Comparison of ENCODE assay signal across 9 mouse cellular contexts in genomic region chr11:78247012-78247348, GRCm38 (mm10). TPM values are rescaled to one million over a fixed set of nuclear protein-coding genes. Genes with fewer than 3 reads are reported as not detected.
DNase-seq lines count a peak whose midpoint lies in the region; ATAC-seq and TF ChIP-seq lines count a peak whose summit lies in the region.
"Had no signal": no experiment of that assay in that cellular context is flagged by ENCODE, and none has a peak within 500 bp of the region (broad histone marks: within the 10 kb centered on the region; RNA-seq: fewer than 3 reads in every experiment).

No protein-coding gene starts in this region.

- intact Hi-C loops in left cerebral cortex, postnatal 14 days (cut with DNase I) = no loop called here

- H3K4me1 ChIP-seq in lung, postnatal 0 days (ENCODE audit: insufficient read depth, low read depth, low read length) = peaks cover 15% of the 10 kb centered on the region
- H3K4me1 ChIP-seq in forebrain, embryonic 12.5 days = peaks cover 40% of the 10 kb centered on the region
- peaks cover 33% of the 10 kb centered on the region for H3K4me1 ChIP-seq in limb, embryonic 12.5 days (replicated peaks)
- H3K4me1 ChIP-seq in stomach, embryonic 16.5 days (ENCODE audit: control insufficient read depth, insufficient read depth, low read length) = peaks cover 23% of the 10 kb centered on the region

- ATAC-seq in lung, postnatal 0 days = peak; percentile 35; the same call in 1 of the 2 replicates
- ATAC-seq in forebrain, embryonic 12.5 days (ENCODE audit: low FRiP score) = no peak
- ATAC-seq in limb, embryonic 12.5 days (ENCODE audit: insufficient number of reproducible peaks, insufficient read depth, low FRiP score, low TSS enrichment, low read depth) = no peak
- ATAC-seq in stomach, embryonic 16.5 days (ENCODE audit: insufficient read depth, low FRiP score) = peak; percentile 59

- peak; percentile 81 for DNase-seq in lung, postnatal 0 days (ENCODE audit: low spot score)
- DNase-seq in lung, postnatal 14 days = no peak
- DNase-seq in thymus, postnatal 0 days (ENCODE audit: low spot score) = no peak
- no peak for DNase-seq in left cerebral cortex, postnatal 14 days (ENCODE audit: low spot score in 2 of 2)
- DNase-seq: adrenal gland, adult 8-10 months; thymus, postnatal 14 days had no signal

- H3K4me2 ChIP-seq in lung, postnatal 0 days (replicated peaks; ENCODE audit: low read depth, low read length) = peak overlapping the region; percentile 76
- H3K4me2 ChIP-seq in forebrain, embryonic 12.5 days = peak overlapping the region; percentile 86
- peak overlapping the region; percentile 73 for H3K4me2 ChIP-seq in limb, embryonic 12.5 days
- peak overlapping the region; percentile 83 for H3K4me2 ChIP-seq in stomach, embryonic 16.5 days (ENCODE audit: low read depth, low read length)

- H3K9ac ChIP-seq in lung, postnatal 0 days (replicated peaks; ENCODE audit: low read depth) = no peak overlapping the region
- H3K9ac ChIP-seq in forebrain, embryonic 12.5 days = no peak overlapping the region
- no peak overlapping the region for H3K9ac ChIP-seq in limb, embryonic 12.5 days (replicated peaks)
- H3K9ac ChIP-seq in stomach, embryonic 16.5 days (ENCODE audit: low read length) = no peak overlapping the region

- no peak overlapping the region; the same call in 1 of the 2 replicates for H3K4me3 ChIP-seq in lung, postnatal 0 days (ENCODE audit: low read depth, low read length)
- H3K4me3 ChIP-seq in forebrain, embryonic 12.5 days (replicated peaks) = no peak overlapping the region
- H3K4me3 ChIP-seq in limb, embryonic 12.5 days (replicated peaks) = peak overlapping the region; percentile 92; the same call in 1 of the 2 replicates
- peak overlapping the region; percentile 93 for H3K4me3 ChIP-seq in stomach, embryonic 16.5 days (replicated peaks; ENCODE audit: low read length)

- 40% methylated on average over 3 of the region's 3 CpGs for WGBS in lung, postnatal 0 days
- 72% methylated on average over 3 of the region's 3 CpGs for WGBS in forebrain, embryonic 12.5 days
- 56% methylated on average over 3 of the region's 3 CpGs for WGBS in limb, embryonic 12.5 days
- 34% methylated on average over 3 of the region's 3 CpGs for WGBS in stomach, embryonic 16.5 days

- H3K27ac ChIP-seq in lung, postnatal 0 days (ENCODE audit: low read length) = peak overlapping the region; percentile 97
- no peak overlapping the region for H3K27ac ChIP-seq in forebrain, embryonic 12.5 days
- no peak overlapping the region for H3K27ac ChIP-seq in limb, embryonic 12.5 days
- H3K27ac ChIP-seq in stomach, embryonic 16.5 days (ENCODE audit: low read length) = peak overlapping the region; percentile 98

- no peaks in the 10 kb centered on the region for H3K9me3 ChIP-seq in lung, postnatal 0 days (ENCODE audit: low read length)
- H3K9me3 ChIP-seq in forebrain, embryonic 12.5 days = no peaks in the 10 kb centered on the region
- no peaks in the 10 kb centered on the region for H3K9me3 ChIP-seq in limb, embryonic 12.5 days
- no peaks in the 10 kb centered on the region for H3K9me3 ChIP-seq in stomach, embryonic 16.5 days (replicated peaks; ENCODE audit: control insufficient read depth, low read length)

- no peak for TF ChIP-seq CTCF in lung, postnatal 0 days (IDR thresholded peaks at IDR 0.05)

- peaks cover 4% of the 10 kb centered on the region; the same call in 1 of the 2 replicates for H3K36me3 ChIP-seq in lung, postnatal 0 days (ENCODE audit: insufficient read depth, low read length)
- H3K36me3 ChIP-seq in forebrain, embryonic 12.5 days (replicated peaks) = peaks cover 20% of the 10 kb centered on the region
- peaks cover 22% of the 10 kb centered on the region for H3K36me3 ChIP-seq in limb, embryonic 12.5 days
- peaks cover under 1% of the 10 kb centered on the region; the same call in 1 of the 2 replicates for H3K36me3 ChIP-seq in stomach, embryonic 16.5 days (ENCODE audit: control insufficient read depth, insufficient read depth, low read length)

- no peaks in the 10 kb centered on the region for H3K27me3 ChIP-seq in lung, postnatal 0 days (replicated peaks; ENCODE audit: insufficient read depth, low read length)
- no peaks in the 10 kb centered on the region for H3K27me3 ChIP-seq in forebrain, embryonic 12.5 days
- H3K27me3 ChIP-seq in limb, embryonic 12.5 days = no peaks in the 10 kb centered on the region
- H3K27me3 ChIP-seq in stomach, embryonic 16.5 days (ENCODE audit: control insufficient read depth, insufficient read depth, low read length) = no peaks in the 10 kb centered on the region

- peak; percentile 55 for TF ChIP-seq EP300 in lung, postnatal 0 days (IDR thresholded peaks at IDR 0.05)

RNA-seq across cellular contexts. Expression of gene Supt6, which starts 1.2 kb away (rescaled TPM):
- polyA plus RNA-seq in lung, postnatal 0 days (2015; fragmentation: Nextera tagmentation; extraction: Ambion mirVana) = 11.4 and 12.2 TPM in 2 replicates
- polyA plus RNA-seq in forebrain, embryonic 12.5 days (2016; fragmentation: Nextera tagmentation; extraction: Ambion mirVana) = 38.9 and 43.2 TPM in 2 replicates
- polyA plus RNA-seq in limb, embryonic 12.5 days (2016; fragmentation: Nextera tagmentation; extraction: Ambion mirVana) = 36.8 and 42.2 TPM in 2 replicates
- 29.3 and 31.7 TPM in 2 replicates for polyA plus RNA-seq in stomach, embryonic 16.5 days (2015; fragmentation: Nextera tagmentation; extraction: Ambion mirVana)
- 16.4 and 16.6 TPM in 2 replicates for polyA plus RNA-seq in thymus, postnatal 0 days (2015; fragmentation: Nextera tagmentation; extraction: Ambion mirVana)
- total RNA-seq in left cerebral cortex, postnatal 14 days (2021) = 10 to 100 TPM; 89.6 to 96.1 TPM

RNA-seq across cellular contexts. Expression of gene Sdf2, which starts 1.4 kb away (rescaled TPM):
- polyA plus RNA-seq in lung, postnatal 0 days (2015; fragmentation: Nextera tagmentation; extraction: Ambion mirVana) = 96.2 and 109 TPM in 2 replicates
- 45.1 and 48.3 TPM in 2 replicates for polyA plus RNA-seq in forebrain, embryonic 12.5 days (2016; fragmentation: Nextera tagmentation; extraction: Ambion mirVana)
- 49.5 and 54.8 TPM in 2 replicates for polyA plus RNA-seq in limb, embryonic 12.5 days (2016; fragmentation: Nextera tagmentation; extraction: Ambion mirVana)
- 89.2 and 106 TPM in 2 replicates for polyA plus RNA-seq in stomach, embryonic 16.5 days (2015; fragmentation: Nextera tagmentation; extraction: Ambion mirVana)
- 74.6 and 74.7 TPM in 2 replicates for polyA plus RNA-seq in thymus, postnatal 0 days (2015; fragmentation: Nextera tagmentation; extraction: Ambion mirVana)
- total RNA-seq in left cerebral cortex, postnatal 14 days (2021) = 10 to 100 TPM; 67.7 to 70.3 TPM

RNA-seq across cellular contexts. Expression of gene 2610507B11Rik, which starts 14.6 kb away (rescaled TPM):
- 59.9 and 72.9 TPM in 2 replicates for polyA plus RNA-seq in lung, postnatal 0 days (2015; fragmentation: Nextera tagmentation; extraction: Ambion mirVana)
- 79.8 and 93.9 TPM in 2 replicates for polyA plus RNA-seq in forebrain, embryonic 12.5 days (2016; fragmentation: Nextera tagmentation; extraction: Ambion mirVana)
- polyA plus RNA-seq in limb, embryonic 12.5 days (2016; fragmentation: Nextera tagmentation; extraction: Ambion mirVana) = 79.1 and 81.8 TPM in 2 replicates
- polyA plus RNA-seq in stomach, embryonic 16.5 days (2015; fragmentation: Nextera tagmentation; extraction: Ambion mirVana) = 72.4 and 80.3 TPM in 2 replicates
- 88.6 and 107 TPM in 2 replicates for polyA plus RNA-seq in thymus, postnatal 0 days (2015; fragmentation: Nextera tagmentation; extraction: Ambion mirVana)
- 100 to 1,000 TPM; 171 to 187 TPM for total RNA-seq in left cerebral cortex, postnatal 14 days (2021)

RNA-seq across cellular contexts. Expression of gene BC030499, which starts 43.7 kb away (rescaled TPM):
- 0.33 TPM in 1 of 2 replicates, not detected in the other for polyA plus RNA-seq in lung, postnatal 0 days (2015; fragmentation: Nextera tagmentation; extraction: Ambion mirVana)
- polyA plus RNA-seq in forebrain, embryonic 12.5 days (2016; fragmentation: Nextera tagmentation; extraction: Ambion mirVana) = 0.41 and 0.52 TPM in 2 replicates
- 0.26 and 0.28 TPM in 2 replicates for polyA plus RNA-seq in limb, embryonic 12.5 days (2016; fragmentation: Nextera tagmentation; extraction: Ambion mirVana)
- polyA plus RNA-seq in stomach, embryonic 16.5 days (2015; fragmentation: Nextera tagmentation; extraction: Ambion mirVana) = 0.17 and 0.54 TPM in 2 replicates
- polyA plus RNA-seq in thymus, postnatal 0 days (2015; fragmentation: Nextera tagmentation; extraction: Ambion mirVana) = 0.21 and 0.29 TPM in 2 replicates
- 1 to 10 TPM; 6.4 to 9.3 TPM for total RNA-seq in left cerebral cortex, postnatal 14 days (2021)

RNA-seq across cellular contexts. Expression of gene Proca1, which starts 53.8 kb away (rescaled TPM):
- 8.1 and 11.2 TPM in 2 replicates for polyA plus RNA-seq in lung, postnatal 0 days (2015; fragmentation: Nextera tagmentation; extraction: Ambion mirVana)
- 1.4 and 1.5 TPM in 2 replicates for polyA plus RNA-seq in forebrain, embryonic 12.5 days (2016; fragmentation: Nextera tagmentation; extraction: Ambion mirVana)
- 1.9 and 2.7 TPM in 2 replicates for polyA plus RNA-seq in limb, embryonic 12.5 days (2016; fragmentation: Nextera tagmentation; extraction: Ambion mirVana)
- polyA plus RNA-seq in stomach, embryonic 16.5 days (2015; fragmentation: Nextera tagmentation; extraction: Ambion mirVana) = 3.1 and 3.7 TPM in 2 replicates
- polyA plus RNA-seq in thymus, postnatal 0 days (2015; fragmentation: Nextera tagmentation; extraction: Ambion mirVana) = 0.49 and 0.84 TPM in 2 replicates
- total RNA-seq in left cerebral cortex, postnatal 14 days (2021) = 1 to 10 TPM; 5.1 to 6.7 TPM

Comparison
In these comparisons a context has a peak if more than half of its experiments do, and no peak if none do; other contexts are left out.
1. ATAC-seq: peak in lung, postnatal 0 days (single experiment) and stomach, embryonic 16.5 days (single experiment); none in forebrain, embryonic 12.5 days (single experiment) and limb, embryonic 12.5 days (single experiment).
2. H3K27ac ChIP-seq: peak in lung, postnatal 0 days (single experiment) and stomach, embryonic 16.5 days (single experiment); none in forebrain, embryonic 12.5 days (single experiment) and limb, embryonic 12.5 days (single experiment).
3. H3K4me3 ChIP-seq: peak in limb, embryonic 12.5 days (single experiment) and stomach, embryonic 16.5 days (single experiment); none in lung, postnatal 0 days (single experiment) and forebrain, embryonic 12.5 days (single experiment).
4. Peak in every context shown above with its lines, with median percentiles within 50 percentile points of each other: H3K4me2 ChIP-seq.